8 mouse cellular contexts compared by ENCODE assay signal in the genomic region with DNA sequence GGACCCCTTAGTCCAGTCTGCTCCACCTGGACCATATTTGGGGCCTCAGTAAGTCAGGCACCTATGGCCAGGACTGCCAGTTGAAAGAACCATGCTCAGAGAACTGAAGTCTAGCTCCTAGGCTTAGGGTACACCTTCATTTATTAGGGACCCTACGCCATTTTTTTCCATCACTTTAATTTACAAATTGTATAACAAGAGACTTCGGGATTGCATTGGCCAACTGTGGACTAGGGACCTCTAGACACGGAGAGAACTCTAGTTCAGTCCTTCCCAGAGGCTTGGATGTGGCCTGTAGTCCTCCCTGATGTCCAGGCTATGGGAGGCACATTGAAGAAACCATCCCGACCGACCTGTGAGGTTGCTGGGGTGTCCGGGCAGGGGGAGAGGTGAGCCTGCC. TPM values are rescaled to one million over a fixed set of nuclear protein-coding genes. Genes with fewer than 3 reads are reported as not detected.
DNase-seq lines count a peak whose midpoint lies in the region; ATAC-seq and TF ChIP-seq lines count a peak whose summit lies in the region.

Gene Mesp1 (minus strand): TSS at position 101 of the 400 bp plus-strand sequence.

- H3K27me3 ChIP-seq in kidney, postnatal 0 days (ENCODE audit: insufficient read depth, low read length) = peaks cover 22% of the 10 kb centered on the region
- peaks cover 66% of the 10 kb centered on the region for H3K27me3 ChIP-seq in embryonic facial prominence, embryonic 13.5 days
- H3K27me3 ChIP-seq in hindbrain, embryonic 16.5 days (replicated peaks; ENCODE audit: control insufficient read depth, insufficient read depth, low read length) = peaks cover 29% of the 10 kb centered on the region
- peaks cover 42% of the 10 kb centered on the region for H3K27me3 ChIP-seq in midbrain, embryonic 15.5 days (replicated peaks)

- H3K27ac ChIP-seq in kidney, postnatal 0 days = no peak within 1 kb of the TSS
- H3K27ac ChIP-seq in embryonic facial prominence, embryonic 13.5 days = no peak within 1 kb of the TSS
- no peak within 1 kb of the TSS for H3K27ac ChIP-seq in hindbrain, embryonic 16.5 days (ENCODE audit: low read depth, low read length)
- H3K27ac ChIP-seq in midbrain, embryonic 15.5 days = no peak within 1 kb of the TSS

- H3K36me3 ChIP-seq in kidney, postnatal 0 days (ENCODE audit: insufficient read depth, low read length) = no peaks in the 10 kb centered on the region
- no peaks in the 10 kb centered on the region for H3K36me3 ChIP-seq in embryonic facial prominence, embryonic 13.5 days
- H3K36me3 ChIP-seq in hindbrain, embryonic 16.5 days (ENCODE audit: control insufficient read depth, insufficient read depth, low read length) = no peaks in the 10 kb centered on the region
- no peaks in the 10 kb centered on the region for H3K36me3 ChIP-seq in midbrain, embryonic 15.5 days (replicated peaks)

- TF ChIP-seq CTCF in kidney, postnatal 0 days (IDR thresholded peaks at IDR 0.05; ENCODE audit: low read depth) = no peak

- H3K4me1 ChIP-seq in kidney, postnatal 0 days (replicated peaks; ENCODE audit: insufficient read depth, low read length) = peaks cover 12% of the 10 kb centered on the region
- peaks cover 17% of the 10 kb centered on the region for H3K4me1 ChIP-seq in embryonic facial prominence, embryonic 13.5 days
- peaks cover 13% of the 10 kb centered on the region for H3K4me1 ChIP-seq in hindbrain, embryonic 16.5 days (ENCODE audit: control insufficient read depth, insufficient read depth, low read depth, low read length)
- peaks cover 14% of the 10 kb centered on the region for H3K4me1 ChIP-seq in midbrain, embryonic 15.5 days

- peak within 1 kb of the TSS; percentile 37 for H3K4me3 ChIP-seq in kidney, postnatal 0 days (replicated peaks; ENCODE audit: low read depth, low read length)
- H3K4me3 ChIP-seq in embryonic facial prominence, embryonic 13.5 days = peak within 1 kb of the TSS; percentile 53
- peak within 1 kb of the TSS; percentile 54 for H3K4me3 ChIP-seq in hindbrain, embryonic 16.5 days (ENCODE audit: low read length)
- H3K4me3 ChIP-seq in midbrain, embryonic 15.5 days = peak within 1 kb of the TSS; percentile 51

- H3K9me3 ChIP-seq in kidney, postnatal 0 days (replicated peaks; ENCODE audit: low read length) = no peaks in the 10 kb centered on the region
- H3K9me3 ChIP-seq in embryonic facial prominence, embryonic 13.5 days = no peaks in the 10 kb centered on the region
- no peaks in the 10 kb centered on the region for H3K9me3 ChIP-seq in hindbrain, embryonic 16.5 days (ENCODE audit: control insufficient read depth, low read length)
- H3K9me3 ChIP-seq in midbrain, embryonic 15.5 days = no peaks in the 10 kb centered on the region

- peak within 1 kb of the TSS; percentile 51 for H3K9ac ChIP-seq in kidney, postnatal 0 days (ENCODE audit: low read depth, low read length)
- H3K9ac ChIP-seq in embryonic facial prominence, embryonic 13.5 days = peak within 1 kb of the TSS; percentile 66
- peak within 1 kb of the TSS; percentile 71 for H3K9ac ChIP-seq in hindbrain, embryonic 16.5 days (ENCODE audit: low read depth, low read length)
- H3K9ac ChIP-seq in midbrain, embryonic 15.5 days = peak within 1 kb of the TSS; percentile 43

- ATAC-seq in kidney, postnatal 0 days (replicated peaks; ENCODE audit: low FRiP score, low read depth) = no peak
- no peak for ATAC-seq in embryonic facial prominence, embryonic 13.5 days (ENCODE audit: insufficient number of reproducible peaks, insufficient read depth, low FRiP score, low TSS enrichment, low read depth)
- no peak for ATAC-seq in hindbrain, embryonic 16.5 days
- no peak for ATAC-seq in midbrain, embryonic 15.5 days (replicated peaks)

- WGBS in kidney, postnatal 0 days = 74% methylated on average over 6 of the region's 6 CpGs
- WGBS in embryonic facial prominence, embryonic 13.5 days = 67% methylated on average over 6 of the region's 6 CpGs
- WGBS in hindbrain, embryonic 16.5 days = 71% methylated on average over 6 of the region's 6 CpGs
- 80% methylated on average over 6 of the region's 6 CpGs for WGBS in midbrain, embryonic 15.5 days

- no peak for DNase-seq in kidney, postnatal 0 days (ENCODE audit: low spot score)
- no peak for DNase-seq in kidney, postnatal 36 days
- DNase-seq in thymus, postnatal 0 days (ENCODE audit: low spot score) = no peak
- DNase-seq in thymus, adult 18-20 months = no peak
- DNase-seq in frontal cortex, postnatal 10 days (ENCODE audit: low spot score in 2 of 2) = no peak

- peak within 1 kb of the TSS; percentile 65 for H3K4me2 ChIP-seq in kidney, postnatal 0 days (ENCODE audit: low read length)
- H3K4me2 ChIP-seq in embryonic facial prominence, embryonic 13.5 days = peak within 1 kb of the TSS; percentile 89
- H3K4me2 ChIP-seq in hindbrain, embryonic 16.5 days (ENCODE audit: low read length) = peak within 1 kb of the TSS; percentile 88
- peak within 1 kb of the TSS; percentile 87 for H3K4me2 ChIP-seq in midbrain, embryonic 15.5 days

RNA-seq across cellular contexts. Expression of gene Mesp1, which starts in this region (rescaled TPM):
- polyA plus RNA-seq in kidney, postnatal 0 days (2015; fragmentation: Nextera tagmentation; extraction: Ambion mirVana) = 0.09 TPM in 1 of 2 replicates, not detected in the other
- not detected in 2 replicates for polyA plus RNA-seq in embryonic facial prominence, embryonic 13.5 days (2015; fragmentation: Nextera tagmentation; extraction: Ambion mirVana)
- polyA plus RNA-seq in hindbrain, embryonic 16.5 days (2015; fragmentation: Nextera tagmentation; extraction: Ambion mirVana) = 0.29 and 0.44 TPM in 2 replicates
- polyA plus RNA-seq in midbrain, embryonic 15.5 days (2015; fragmentation: Nextera tagmentation; extraction: Ambion mirVana) = not detected in 2 replicates
- polyA plus RNA-seq in thymus, postnatal 0 days (2015; fragmentation: Nextera tagmentation; extraction: Ambion mirVana) = 0.14 TPM in 1 of 2 replicates, not detected in the other
